Mouse (Mus musculus) left cerebral cortex, adult 2 months (tissue): Measurements from ENCODE around the gene Apof. TPM values are rescaled to one million over a fixed set of nuclear protein-coding genes. Genes with fewer than 3 reads are reported as not detected.
"Not testable (repeated sequence)": the region's sequence is repeated elsewhere in the genome, so short reads cannot be mapped to it uniquely, and the experiment has no call there.

Experiments used
- DNase-seq, 2 experiments: peaks; one replicate each; pipeline ENCODE4 v3.0.0; 2021 to 2022; ENCODE audit warnings: low spot score in 2 of 2, mixed read lengths in 1 of 2; ENCODE audit errors: extremely low spot score in 1 of 2
- H3K27ac ChIP-seq: fragments of 200-600 bp; 2 replicates; pipeline ENCODE4 v1.8.1; 2022
- H3K4me3 ChIP-seq: fragments of 200-600 bp; 2 replicates; pipeline ENCODE4 v1.8.1; 2022
- CTCF ChIP-seq: fragments of 200-600 bp; IDR thresholded peaks from 2 replicates; pipeline ENCODE4 v1.8.1; 2022; ENCODE audit warnings: antibody characterized with exemption, mild to moderate bottlenecking, moderate library complexity
- intact Hi-C: fragments of 180-260 bp; cut with DNase I; formaldehyde crosslinking; loops from one replicate; pipeline ENCODE4 v1.15.1; 2025
- total RNA-seq, 2 experiments: library from RNA; stranded (reverse); gene quantifications; 2 replicates each; pipeline ENCODE4 v1.2.3; 2021

The Apof gene
- total RNA-seq, 2 experiments from 2014 or later = not detected

GRCm38 (mm10) chr10:128262300-128262699 is 6.2 kb upstream of the Apof start:
- DNase-seq = no peak
- Histone ChIP-seq H3K4me3 (no peak overlapping the region), H3K27ac (no peak overlapping the region)
- intact Hi-C loops = no loop called here
- TF ChIP-seq CTCF = no peak

GRCm38 (mm10) chr10:128263393-128264310 is 4.8 kb upstream of the Apof start:
- intact Hi-C loops = no loop called here
- H3K27ac ChIP-seq = no peak overlapping the region; the same call in 1 of the 2 replicates
- no peak overlapping the region for H3K4me3 ChIP-seq
- TF ChIP-seq CTCF = no peak
- no peak for DNase-seq

GRCm38 (mm10) chr10:128269206-128269910 is 887 bp downstream of the Apof start:
- no peak for TF ChIP-seq CTCF
- intact Hi-C loops = no loop called here
- peak overlapping the region; percentile 79 for H3K4me3 ChIP-seq
- no peak for DNase-seq
- H3K27ac ChIP-seq = peak overlapping the region; percentile 79; the same call in 1 of the 2 replicates

- no peak for TF ChIP-seq CTCF
- H3K4me3 ChIP-seq = peak within 1 kb of the TSS; percentile 79
- intact Hi-C loops = loop anchor here (5.0 kb wide), 2 partner anchors 38 to 178 kb away; partner anchors contain the start of genes Baz2a and Timeless
- DNase-seq = peak; percentile 94 to 95
- peak within 1 kb of the TSS; percentile 90 for H3K27ac ChIP-seq
Measured at GRCm38 (mm10) chr10:128270287-128270841, 1.9 kb downstream of the Apof start, which contains the start of gene Stat2. TSS of gene Stat2 (plus strand) at chr10:128270559.

- intact Hi-C loops = loop anchor here (5.0 kb wide), 2 partner anchors 39 to 179 kb away; partner anchors contain the start of genes Baz2a and Timeless
- peak overlapping the region; percentile 79 for H3K4me3 ChIP-seq
- no peak for DNase-seq
- TF ChIP-seq CTCF = no peak; the same call in 1 of the 2 replicates
- H3K27ac ChIP-seq = peak overlapping the region; percentile 90
Measured at GRCm38 (mm10) chr10:128270866-128271265, 2.4 kb downstream of the Apof start.

- intact Hi-C loops = loop anchor here (5.0 kb wide), 2 partner anchors 40 to 180 kb away; partner anchors contain the start of genes Baz2a and Timeless
- TF ChIP-seq CTCF = peak; percentile 11
- H3K27ac ChIP-seq = no peak overlapping the region
- H3K4me3 ChIP-seq = no peak overlapping the region
- no peak for DNase-seq
Measured at GRCm38 (mm10) chr10:128271883-128272282, 3.4 kb downstream of the Apof start.

GRCm38 (mm10) chr10:128272819-128273439 is 4.5 kb downstream of the Apof start:
- H3K4me3 ChIP-seq, DNase-seq, H3K27ac ChIP-seq: not testable (repeated sequence)
- peak; percentile 4; the same call in 1 of the 2 replicates for TF ChIP-seq CTCF
- intact Hi-C loops = loop anchor here (5.0 kb wide), 2 partner anchors 41 to 181 kb away; partner anchors contain the start of genes Baz2a and Timeless

GRCm38 (mm10) chr10:128275374-128275773 is 6.9 kb downstream of the Apof start:
- intact Hi-C loops, H3K27ac ChIP-seq, DNase-seq, H3K4me3 ChIP-seq: not testable (repeated sequence)

GRCm38 (mm10) chr10:128278158-128278557 is 9.7 kb downstream of the Apof start:
- intact Hi-C loops = no loop called here
- no peak for TF ChIP-seq CTCF
- H3K27ac ChIP-seq = no peak overlapping the region
- H3K4me3 ChIP-seq = no peak overlapping the region
- no peak for DNase-seq

GRCm38 (mm10) chr10:128280943-128281342 is 12.5 kb downstream of the Apof start:
- H3K27ac ChIP-seq = no peak overlapping the region
- intact Hi-C loops = no loop called here

GRCm38 (mm10) chr10:128281682-128282081 is 13.2 kb downstream of the Apof start:
- intact Hi-C loops = no loop called here
- DNase-seq = no peak
- Histone ChIP-seq H3K27ac (no peak overlapping the region), H3K4me3 (no peak overlapping the region)
- TF ChIP-seq CTCF = no peak

More at GRCm38 (mm10) chr10:128280943-128281342, 12.5 kb downstream of the Apof start:
- no peak for DNase-seq
- TF ChIP-seq CTCF = no peak
- H3K4me3 ChIP-seq = no peak overlapping the region
